Mouse (Mus musculus) heart, postnatal 0 days (tissue): ENCODE results near the gene Atp6ap2.

Experiments used
- CTCF ChIP-seq: IDR thresholded peaks from 2 replicates; pipeline ENCODE4 v1.5.1; 2016; ENCODE audit warnings: antibody characterized with exemption, control low read depth, low read depth
- EP300 ChIP-seq: IDR thresholded peaks from 2 replicates; pipeline ENCODE4 v1.6.1; 2016; ENCODE audit warnings: antibody characterized with exemption, low read depth

- no peak for TF ChIP-seq EP300
- TF ChIP-seq CTCF, result no peak
Observed at GRCm38 (mm10) chrX:12587958-12588355, 356 bp downstream of the Atp6ap2 start.
